Mouse (Mus musculus): Measurements from ENCODE around the gene Pcca. TPM values are rescaled to one million over a fixed set of nuclear protein-coding genes. Genes with fewer than 3 reads are reported as not detected.

Pcca gene
- polyA plus RNA-seq, 1 experiment from 2014 or later = 34.6 TPM

DNA sequence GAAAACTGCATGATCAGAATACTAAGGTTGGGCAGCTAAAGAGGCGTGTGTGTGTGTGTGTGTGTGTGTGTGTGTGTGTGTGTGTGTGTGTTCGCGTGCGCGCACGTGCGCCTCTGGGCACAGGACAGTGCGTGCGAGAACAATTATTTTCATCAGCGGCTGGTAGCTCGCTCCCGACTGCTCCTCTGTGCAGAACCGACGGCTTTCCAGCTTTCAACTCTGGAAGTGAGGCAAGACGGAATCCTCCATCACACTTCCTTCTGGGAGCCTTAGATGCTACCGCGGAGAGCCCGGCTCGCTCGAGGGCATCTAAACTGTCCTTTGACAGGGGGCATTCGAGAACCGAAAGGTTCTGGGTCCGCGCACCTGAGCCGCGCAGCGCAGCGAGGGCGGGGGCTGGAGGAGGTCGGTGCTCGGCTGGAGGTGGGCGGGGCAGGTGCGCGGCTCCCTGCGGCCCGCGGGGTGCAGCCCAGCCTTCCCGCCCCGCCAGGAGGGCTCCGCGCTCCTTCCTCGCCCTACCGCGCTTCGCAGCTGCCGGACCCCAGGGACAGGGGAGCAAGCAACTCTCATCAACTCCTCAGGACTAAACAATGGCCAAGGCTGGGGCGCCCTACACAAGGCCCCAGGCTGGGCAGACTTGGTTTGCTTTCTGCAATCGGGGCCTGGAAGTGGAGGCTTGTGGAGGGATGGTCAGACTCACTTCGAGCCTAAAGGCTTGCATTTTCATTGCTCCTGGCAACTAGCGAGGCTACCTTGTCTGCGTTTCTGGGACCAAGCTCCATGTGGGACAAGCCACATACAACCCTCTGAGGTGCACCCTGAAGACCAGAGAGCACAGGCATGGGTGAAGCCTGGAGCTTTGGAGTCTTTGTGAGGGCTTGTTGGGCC is 43.4 kb upstream of the Pcca start, which contains the start of gene Gm10837:
Gene Gm10837 (plus strand): TSS at position 146 of the 888 bp plus-strand sequence.
- H3K4me3 ChIP-seq (replicated peaks; ENCODE audit: low read length) = peak within 1 kb of the TSS; percentile 27
- DNase-seq (ENCODE audit: low spot score) = no peak
- peak within 1 kb of the TSS; percentile 48 for H3K4me2 ChIP-seq (replicated peaks)
- ATAC-seq (ENCODE audit: low FRiP score) = peak; percentile 73
- peaks cover 70% of the 10 kb centered on the region for H3K27me3 ChIP-seq (ENCODE audit: control insufficient read depth, insufficient read depth, low read length)
- H3K27ac ChIP-seq = peak within 1 kb of the TSS; percentile 68
- WGBS = 2% methylated on average over 49 of the region's 51 CpGs
- no peaks in the 10 kb centered on the region for H3K4me1 ChIP-seq (replicated peaks; ENCODE audit: control insufficient read depth, insufficient read depth, low read length)
- H3K9me3 ChIP-seq (ENCODE audit: control insufficient read depth, low read length) = peaks cover 3% of the 10 kb centered on the region; the same call in 1 of the 2 replicates
- no peaks in the 10 kb centered on the region for H3K36me3 ChIP-seq (replicated peaks; ENCODE audit: control insufficient read depth, insufficient read depth)
- H3K9ac ChIP-seq = peak within 1 kb of the TSS; percentile 51

DNA sequence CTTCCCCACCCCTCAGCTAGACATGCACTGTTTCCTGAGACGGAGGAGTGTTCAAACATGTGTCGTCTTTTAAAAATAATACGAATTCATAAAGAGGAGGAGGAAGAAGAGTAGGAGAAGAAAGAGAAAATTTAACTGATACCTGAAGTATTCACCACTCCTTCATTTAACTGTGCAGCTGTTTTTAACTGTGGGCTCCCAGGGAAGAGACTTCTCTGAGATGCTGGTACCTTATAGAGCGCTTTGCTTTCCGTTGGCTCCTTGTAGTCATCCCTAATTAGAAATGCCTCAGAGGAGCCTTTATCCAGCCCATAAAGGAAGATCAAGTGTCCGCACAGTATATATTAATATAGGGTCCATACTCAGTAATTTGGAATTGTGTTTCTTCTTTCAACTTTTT is 42.6 kb upstream of the Pcca start:
- DNase-seq (ENCODE audit: low spot score) = no peak
- 59% methylated on average over 6 of the region's 6 CpGs for WGBS
- Histone ChIP-seq H3K4me3 (replicated peaks; ENCODE audit: low read length) (no peak overlapping the region), H3K4me2 (replicated peaks) (no peak overlapping the region), H3K27ac (no peak overlapping the region), H3K9me3 (ENCODE audit: control insufficient read depth, low read length) (peaks cover 3% of the 10 kb centered on the region; the same call in 1 of the 2 replicates), H3K4me1 (replicated peaks; ENCODE audit: control insufficient read depth, insufficient read depth, low read length) (no peaks in the 10 kb centered on the region), H3K9ac (no peak overlapping the region), H3K36me3 (replicated peaks; ENCODE audit: control insufficient read depth, insufficient read depth) (no peaks in the 10 kb centered on the region), H3K27me3 (ENCODE audit: control insufficient read depth, insufficient read depth, low read length) (peaks cover 61% of the 10 kb centered on the region)
- no peak for ATAC-seq (ENCODE audit: low FRiP score)

- no peak overlapping the region for H3K27ac ChIP-seq
- H3K4me3 ChIP-seq (replicated peaks; ENCODE audit: low read length) = no peak overlapping the region
- no peak for ATAC-seq (ENCODE audit: low FRiP score)
- DNase-seq (ENCODE audit: low spot score) = no peak
- no peaks in the 10 kb centered on the region for H3K4me1 ChIP-seq (replicated peaks; ENCODE audit: control insufficient read depth, insufficient read depth, low read length)
- peaks cover 3% of the 10 kb centered on the region; the same call in 1 of the 2 replicates for H3K9me3 ChIP-seq (ENCODE audit: control insufficient read depth, low read length)
- H3K36me3 ChIP-seq (replicated peaks; ENCODE audit: control insufficient read depth, insufficient read depth) = no peaks in the 10 kb centered on the region
- WGBS = 64% methylated on average over 1 of the region's 1 CpGs
- H3K9ac ChIP-seq = no peak overlapping the region
- H3K27me3 ChIP-seq (ENCODE audit: control insufficient read depth, insufficient read depth, low read length) = peaks cover 56% of the 10 kb centered on the region
- H3K4me2 ChIP-seq (replicated peaks) = no peak overlapping the region
These were observed 42.1 kb upstream of the Pcca start for GRCm38 (mm10) chr14:122492015-122492414.

DNA sequence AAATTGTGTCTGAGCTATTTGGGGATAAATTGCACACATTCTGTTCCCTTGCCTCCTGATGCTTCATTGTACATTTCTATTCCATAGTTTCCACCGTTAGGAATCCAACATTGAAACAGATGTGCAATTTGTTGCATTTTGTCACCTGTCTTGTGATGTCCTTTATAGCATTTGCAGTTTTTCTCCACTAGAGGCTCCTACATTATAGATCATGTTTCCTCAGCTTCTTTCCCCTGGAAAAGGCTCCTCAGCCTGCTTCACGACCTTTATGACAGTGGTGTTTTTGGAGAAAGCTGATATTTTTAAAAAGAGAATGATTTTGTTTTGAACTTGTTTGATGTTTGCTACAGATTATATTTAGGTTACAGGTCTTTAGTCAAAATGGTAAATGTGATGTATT is 25.1 kb upstream of the Pcca start:
- Histone ChIP-seq H3K9ac (no peak overlapping the region), H3K4me1 (replicated peaks; ENCODE audit: control insufficient read depth, insufficient read depth, low read length) (no peaks in the 10 kb centered on the region), H3K27ac (no peak overlapping the region), H3K36me3 (replicated peaks; ENCODE audit: control insufficient read depth, insufficient read depth) (no peaks in the 10 kb centered on the region), H3K27me3 (ENCODE audit: control insufficient read depth, insufficient read depth, low read length) (no peaks in the 10 kb centered on the region), H3K9me3 (ENCODE audit: control insufficient read depth, low read length) (no peaks in the 10 kb centered on the region), H3K4me3 (replicated peaks; ENCODE audit: low read length) (no peak overlapping the region), H3K4me2 (replicated peaks) (no peak overlapping the region)
- WGBS = 30% methylated on average over 2 of the region's 2 CpGs
- DNase-seq (ENCODE audit: low spot score) (peak; percentile 64), ATAC-seq (ENCODE audit: low FRiP score) (no peak)

GRCm38 (mm10) chr14:122511519-122511918 is 22.6 kb upstream of the Pcca start:
- no peaks in the 10 kb centered on the region for H3K36me3 ChIP-seq (replicated peaks; ENCODE audit: control insufficient read depth, insufficient read depth)
- H3K9me3 ChIP-seq (ENCODE audit: control insufficient read depth, low read length) = no peaks in the 10 kb centered on the region
- H3K27me3 ChIP-seq (ENCODE audit: control insufficient read depth, insufficient read depth, low read length) = no peaks in the 10 kb centered on the region
- no peak for ATAC-seq (ENCODE audit: low FRiP score)
- no peak overlapping the region for H3K4me3 ChIP-seq (replicated peaks; ENCODE audit: low read length)
- WGBS = 74% methylated on average over 3 of the region's 3 CpGs
- H3K4me2 ChIP-seq (replicated peaks) = no peak overlapping the region
- H3K4me1 ChIP-seq (replicated peaks; ENCODE audit: control insufficient read depth, insufficient read depth, low read length) = no peaks in the 10 kb centered on the region
- H3K27ac ChIP-seq = no peak overlapping the region
- no peak for DNase-seq (ENCODE audit: low spot score)
- H3K9ac ChIP-seq = no peak overlapping the region

DNA sequence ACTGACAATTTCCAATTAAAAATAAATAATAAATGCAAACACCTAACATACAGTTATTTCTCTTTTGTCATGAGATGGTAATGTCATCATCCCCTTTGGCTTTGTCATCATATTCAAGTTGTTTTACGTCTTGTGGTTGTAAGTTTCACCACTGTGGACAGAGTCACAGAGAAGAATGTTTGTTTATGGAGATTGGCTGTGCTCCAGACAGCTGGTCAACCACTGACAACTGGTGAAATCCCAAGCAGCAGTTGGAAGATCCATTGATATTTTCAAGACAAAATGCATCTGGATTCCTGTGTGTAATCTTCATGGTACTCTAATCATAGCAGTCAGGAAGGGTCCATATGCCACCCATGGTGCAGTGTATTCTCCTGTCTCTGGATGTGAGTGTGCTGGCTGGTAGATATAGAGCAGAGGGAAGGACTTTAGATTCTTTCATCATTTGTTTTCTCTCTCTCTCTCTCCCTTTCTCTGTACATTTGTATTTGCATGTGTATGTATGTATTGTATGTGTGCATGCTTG is 20.6 kb upstream of the Pcca start:
- Histone ChIP-seq H3K4me3 (replicated peaks; ENCODE audit: low read length) (no peak overlapping the region), H3K4me2 (replicated peaks) (no peak overlapping the region), H3K4me1 (replicated peaks; ENCODE audit: control insufficient read depth, insufficient read depth, low read length) (no peaks in the 10 kb centered on the region), H3K9me3 (ENCODE audit: control insufficient read depth, low read length) (no peaks in the 10 kb centered on the region), H3K36me3 (replicated peaks; ENCODE audit: control insufficient read depth, insufficient read depth) (no peaks in the 10 kb centered on the region), H3K27ac (no peak overlapping the region), H3K9ac (no peak overlapping the region), H3K27me3 (ENCODE audit: control insufficient read depth, insufficient read depth, low read length) (no peaks in the 10 kb centered on the region)
- ATAC-seq (ENCODE audit: low FRiP score) (no peak), DNase-seq (ENCODE audit: low spot score) (no peak)
- WGBS = 74% methylated on average over 1 of the region's 1 CpGs

GRCm38 (mm10) chr14:122528475-122528874 is 5.6 kb upstream of the Pcca start:
- Histone ChIP-seq H3K27me3 (ENCODE audit: control insufficient read depth, insufficient read depth, low read length) (no peaks in the 10 kb centered on the region), H3K9me3 (ENCODE audit: control insufficient read depth, low read length) (peaks cover 8% of the 10 kb centered on the region)

DNA sequence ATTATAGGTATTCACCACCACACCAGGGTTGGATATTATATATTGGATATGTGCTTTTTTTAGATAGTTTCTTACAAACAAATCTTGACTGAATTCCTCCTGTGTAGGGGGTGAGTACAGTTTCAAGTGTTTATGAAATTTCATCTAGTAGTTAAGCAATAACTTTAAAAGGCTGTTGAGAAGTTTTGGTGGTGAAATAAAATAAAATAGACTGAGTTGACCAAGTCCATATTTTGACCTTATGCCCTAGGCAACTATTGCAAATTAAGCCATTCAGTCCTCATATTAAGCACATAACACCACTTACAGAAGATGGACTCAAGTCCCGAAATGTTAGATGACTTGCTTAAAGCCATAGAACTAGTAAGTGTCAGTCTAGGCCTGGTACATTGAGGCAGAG is 1.9 kb downstream of the Pcca start:
- WGBS = 94% methylated on average over 1 of the region's 1 CpGs
- Histone ChIP-seq H3K36me3 (replicated peaks; ENCODE audit: control insufficient read depth, insufficient read depth) (no peaks in the 10 kb centered on the region), H3K27ac (no peak overlapping the region), H3K4me3 (replicated peaks; ENCODE audit: low read length) (no peak overlapping the region), H3K4me2 (replicated peaks) (no peak overlapping the region), H3K9me3 (ENCODE audit: control insufficient read depth, low read length) (no peaks in the 10 kb centered on the region), H3K4me1 (replicated peaks; ENCODE audit: control insufficient read depth, insufficient read depth, low read length) (peaks cover 13% of the 10 kb centered on the region), H3K27me3 (ENCODE audit: control insufficient read depth, insufficient read depth, low read length) (no peaks in the 10 kb centered on the region), H3K9ac (no peak overlapping the region)
- DNase-seq (ENCODE audit: low spot score) (no peak), ATAC-seq (ENCODE audit: low FRiP score) (no peak)

More at GRCm38 (mm10) chr14:122528475-122528874, 5.6 kb upstream of the Pcca start:
- WGBS = 78% methylated on average over 4 of the region's 4 CpGs
- peaks cover 1% of the 10 kb centered on the region; the same call in 1 of the 2 replicates for H3K4me1 ChIP-seq (replicated peaks; ENCODE audit: control insufficient read depth, insufficient read depth, low read length)
- DNase-seq (ENCODE audit: low spot score) (no peak), ATAC-seq (ENCODE audit: low FRiP score) (no peak)
- no peak overlapping the region for H3K4me2 ChIP-seq (replicated peaks)
- no peaks in the 10 kb centered on the region for H3K36me3 ChIP-seq (replicated peaks; ENCODE audit: control insufficient read depth, insufficient read depth)
- H3K27ac ChIP-seq = no peak overlapping the region
- no peak overlapping the region for H3K9ac ChIP-seq
- H3K4me3 ChIP-seq (replicated peaks; ENCODE audit: low read length) = no peak overlapping the region

- ATAC-seq (ENCODE audit: low FRiP score) = no peak
- Histone ChIP-seq H3K4me2 (replicated peaks) (no peak overlapping the region), H3K27me3 (ENCODE audit: control insufficient read depth, insufficient read depth, low read length) (no peaks in the 10 kb centered on the region), H3K36me3 (replicated peaks; ENCODE audit: control insufficient read depth, insufficient read depth) (no peaks in the 10 kb centered on the region), H3K27ac (no peak overlapping the region), H3K9ac (no peak overlapping the region), H3K4me3 (replicated peaks; ENCODE audit: low read length) (no peak overlapping the region), H3K4me1 (replicated peaks; ENCODE audit: control insufficient read depth, insufficient read depth, low read length) (no peaks in the 10 kb centered on the region), H3K9me3 (ENCODE audit: control insufficient read depth, low read length) (no peaks in the 10 kb centered on the region)
- WGBS = 97% methylated on average over 1 of the region's 1 CpGs
- DNase-seq (ENCODE audit: low spot score) = no peak
These were observed 14.3 kb downstream of the Pcca start for GRCm38 (mm10) chr14:122548421-122548820.

All from hindbrain, embryonic 14.5 days (tissue).